Mouse (Mus musculus): ENCODE measurements around the gene Abca3. TPM values are rescaled to one million over a fixed set of nuclear protein-coding genes. Genes with fewer than 3 reads are reported as not detected.
"Not testable (repeated sequence)": the region's sequence is repeated elsewhere in the genome, so short reads cannot be mapped to it uniquely, and the experiment has no call there.

The Abca3 gene
- total RNA-seq, 2 experiments from 2014 or later: 13.6 to 15.5 TPM

GRCm38 (mm10) chr17:24375094-24375712, 23.5 kb downstream of the Abca3 start:
- intact Hi-C loops (cut with DNase I): no loop called here
- DNase-seq: no peak

GRCm38 (mm10) chr17:24375886-24376285, 24.1 kb downstream of the Abca3 start:
- no peak for DNase-seq
- intact Hi-C loops (cut with DNase I): no loop called here

GRCm38 (mm10) chr17:24378496-24378895, 26.7 kb downstream of the Abca3 start:
- intact Hi-C loops (cut with DNase I): no loop called here

GRCm38 (mm10) chr17:24383789-24384188, 32.0 kb downstream of the Abca3 start:
- DNase-seq: no peak
- intact Hi-C loops (cut with DNase I): no loop called here

More at GRCm38 (mm10) chr17:24378496-24378895, 26.7 kb downstream of the Abca3 start:
- DNase-seq: no peak

- DNase-seq: no peak
- intact Hi-C loops (cut with DNase I): no loop called here
These were observed 37.0 kb downstream of the Abca3 start for GRCm38 (mm10) chr17:24388711-24389110.

- peak; percentile 62 to 72 for DNase-seq
- intact Hi-C loops (cut with DNase I): loop anchor here (1.0 to 2.0 kb wide), 2 partner anchors 217 to 237 kb away; no protein-coding TSS in a partner anchor
These were observed 38.1 kb downstream of the Abca3 start for GRCm38 (mm10) chr17:24389865-24390264.

GRCm38 (mm10) chr17:24391149-24391548, 39.4 kb downstream of the Abca3 start:
- intact Hi-C loops (cut with DNase I): loop anchor here (2.0 kb wide), 1 partner anchor 238 kb away; no protein-coding TSS in a partner anchor
- peak in 1 of 2 experiments; percentile 10 for DNase-seq

GRCm38 (mm10) chr17:24393527-24393926, 41.8 kb downstream of the Abca3 start:
- no peak for DNase-seq
- intact Hi-C loops (cut with DNase I): no loop called here

GRCm38 (mm10) chr17:24394456-24394855, 42.7 kb downstream of the Abca3 start:
- intact Hi-C loops (cut with DNase I): no loop called here
- peak; percentile 14 to 17 for DNase-seq

- no peak for DNase-seq
- intact Hi-C loops (cut with DNase I): no loop called here
These were observed 50.6 kb downstream of the Abca3 start for GRCm38 (mm10) chr17:24402371-24402770.

- intact Hi-C loops (cut with DNase I): no loop called here
- no peak for DNase-seq
These were observed 55.5 kb downstream of the Abca3 start for GRCm38 (mm10) chr17:24407116-24407803.

GRCm38 (mm10) chr17:24413557-24414211, 61.9 kb downstream of the Abca3 start:
- intact Hi-C loops (cut with DNase I): no loop called here
- peak; percentile 14 to 30 for DNase-seq

GRCm38 (mm10) chr17:24414230-24414976, 62.7 kb downstream of the Abca3 start, which contains the start of gene Rnps1:
Rnps1 (plus strand) TSS chr17:24414565.
- intact Hi-C loops (cut with DNase I): no loop called here
- peak; percentile 92 to 95 for DNase-seq

GRCm38 (mm10) chr17:24415011-24415410, 63.3 kb downstream of the Abca3 start:
- intact Hi-C loops (cut with DNase I): no loop called here

GRCm38 (mm10) chr17:24416051-24416652, 64.4 kb downstream of the Abca3 start:
- intact Hi-C loops (cut with DNase I): no loop called here
- no peak for DNase-seq

More at GRCm38 (mm10) chr17:24415011-24415410, 63.3 kb downstream of the Abca3 start:
- DNase-seq: no peak

- intact Hi-C loops (cut with DNase I): no loop called here
These were observed 71.4 kb downstream of the Abca3 start for GRCm38 (mm10) chr17:24423114-24423513.

GRCm38 (mm10) chr17:24424489-24424888, 72.7 kb downstream of the Abca3 start:
- no peak for DNase-seq
- intact Hi-C loops (cut with DNase I): no loop called here

More at GRCm38 (mm10) chr17:24423114-24423513, 71.4 kb downstream of the Abca3 start:
- DNase-seq: no peak

- intact Hi-C loops (cut with DNase I); DNase-seq: not testable (repeated sequence)
These were observed 73.6 kb downstream of the Abca3 start for GRCm38 (mm10) chr17:24425326-24425725.

- DNase-seq: no peak
- intact Hi-C loops (cut with DNase I): loop anchor here (2.0 kb wide), 1 partner anchor 29 kb away; no protein-coding TSS in a partner anchor
These were observed 74.2 kb downstream of the Abca3 start for GRCm38 (mm10) chr17:24425905-24426304.

All from heart, postnatal 14 days (tissue).